Mouse (Mus musculus): ENCODE measurements at regions not wholly inside any gene's neighbourhood (a gene's known extent, or its start where the extent isn't known, plus 50 kb on each side); places are given as distances from the start of the nearest gene placed in this dataset.

GRCm38 (mm10) chr14:55301996-55302395 lies 80.2 kb downstream of the Dhrs2 start:
- DNase-seq, result no peak

- DNase-seq, result no peak
Measured at GRCm38 (mm10) chr14:55313615-55314014, 91.8 kb downstream of the Dhrs2 start.

GRCm38 (mm10) chr14:55323897-55324296 lies 102.1 kb downstream of the Dhrs2 start:
- DNase-seq, result no peak

- DNase-seq, result no peak
Measured at GRCm38 (mm10) chr14:55324335-55324734, 102.5 kb downstream of the Dhrs2 start.

GRCm38 (mm10) chr14:55333812-55334211 lies 112.0 kb downstream of the Dhrs2 start:
- no peak for DNase-seq

- DNase-seq, result no peak
Measured at GRCm38 (mm10) chr14:55334305-55334704, 112.5 kb downstream of the Dhrs2 start.

- DNase-seq, result no peak
Measured at GRCm38 (mm10) chr14:55335586-55335985, 113.8 kb downstream of the Dhrs2 start.

GRCm38 (mm10) chr14:55336451-55337195 lies 114.8 kb downstream of the Dhrs2 start:
- DNase-seq, result no peak

GRCm38 (mm10) chr14:55338010-55338409 lies 116.2 kb downstream of the Dhrs2 start:
- peak; percentile 23 to 54 for DNase-seq

- DNase-seq, result no peak
Measured at GRCm38 (mm10) chr14:55338500-55338899, 116.7 kb downstream of the Dhrs2 start.

GRCm38 (mm10) chr14:55339036-55339614 lies 117.3 kb downstream of the Dhrs2 start:
- no peak for DNase-seq

- DNase-seq, result peak; percentile 31 to 35
Measured at GRCm38 (mm10) chr14:55343341-55343740, 121.5 kb downstream of the Dhrs2 start.

GRCm38 (mm10) chr14:55343914-55344313 lies 122.1 kb downstream of the Dhrs2 start:
- DNase-seq, result no peak

- no peak for DNase-seq
Measured at GRCm38 (mm10) chr14:55345091-55345490, 123.3 kb downstream of the Dhrs2 start.

- DNase-seq, result peak; percentile 78 to 84
Measured at GRCm38 (mm10) chr14:55348098-55348497, 126.3 kb downstream of the Dhrs2 start.

GRCm38 (mm10) chr14:55357258-55357657 lies 121.3 kb upstream of the Dhrs4 start:
- DNase-seq, result no peak

- no peak for DNase-seq
Measured at GRCm38 (mm10) chr14:55358429-55358828, 120.1 kb upstream of the Dhrs4 start.

GRCm38 (mm10) chr14:55362316-55362715 lies 116.2 kb upstream of the Dhrs4 start:
- DNase-seq, result no peak

- DNase-seq, result no peak
Measured at GRCm38 (mm10) chr14:55362757-55363156, 115.8 kb upstream of the Dhrs4 start.

- DNase-seq, result no peak
Measured at GRCm38 (mm10) chr14:55370384-55370783, 108.2 kb upstream of the Dhrs4 start.

- DNase-seq, result no peak
Measured at GRCm38 (mm10) chr14:55372960-55373359, 105.6 kb upstream of the Dhrs4 start.

GRCm38 (mm10) chr14:55386773-55387172 lies 91.8 kb upstream of the Dhrs4 start:
- peak; percentile 7 to 11 for DNase-seq

GRCm38 (mm10) chr14:55387378-55387777 lies 91.2 kb upstream of the Dhrs4 start:
- DNase-seq, result no peak

GRCm38 (mm10) chr14:55392390-55392789 lies 86.2 kb upstream of the Dhrs4 start:
- no peak for DNase-seq

- peak in 1 of 2 experiments; percentile 8 for DNase-seq
Measured at GRCm38 (mm10) chr14:55406146-55406545, 72.4 kb upstream of the Dhrs4 start.
